Mouse (Mus musculus) heart, postnatal 10 days (tissue): ENCODE measurements around the gene Gcsh. TPM values are rescaled to one million over a fixed set of nuclear protein-coding genes. Genes with fewer than 3 reads are reported as not detected.

Experiments used
- DNase-seq, 2 experiments: peaks; one replicate each; pipeline ENCODE4 v3.0.0; 2021
- intact Hi-C: fragments of 180-260 bp; cut with DNase I; formaldehyde crosslinking; loops from one replicate; pipeline ENCODE4 v1.15.1; 2025
- total RNA-seq, 2 experiments: library from RNA; stranded (reverse); gene quantifications; 2 replicates each; pipeline ENCODE4 v1.2.3; 2021

Gcsh gene
- 10 to 100 TPM; 37.2 to 39.5 TPM for total RNA-seq

GRCm38 (mm10) chr8:116993095-116993867 is at the start of gene Gcsh:
TSS of gene Gcsh (minus strand) at chr8:116993537.
- peak; percentile 99 for DNase-seq
- intact Hi-C loops = no loop called here

DNA sequence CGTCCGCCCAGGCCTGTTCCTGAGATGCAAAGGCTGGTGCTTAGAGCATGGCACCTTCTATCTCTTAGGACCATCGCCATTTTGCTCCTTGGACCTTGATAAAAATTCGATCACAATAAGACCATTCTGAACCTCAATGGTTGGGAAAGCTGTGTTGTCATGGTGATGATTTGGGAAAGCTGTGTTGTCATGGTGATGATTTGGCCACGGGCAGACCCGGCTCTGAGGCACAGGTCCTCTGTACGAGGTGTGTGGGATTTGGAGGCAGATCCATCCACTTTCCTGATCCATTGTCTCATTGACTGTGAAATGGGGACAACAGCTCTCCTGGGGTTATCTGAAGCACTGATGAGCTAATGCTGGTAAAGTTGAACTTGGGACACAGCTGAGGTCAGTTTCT is 46.5 kb upstream of the Gcsh start:
- intact Hi-C loops = no loop called here
- DNase-seq = no peak

DNA sequence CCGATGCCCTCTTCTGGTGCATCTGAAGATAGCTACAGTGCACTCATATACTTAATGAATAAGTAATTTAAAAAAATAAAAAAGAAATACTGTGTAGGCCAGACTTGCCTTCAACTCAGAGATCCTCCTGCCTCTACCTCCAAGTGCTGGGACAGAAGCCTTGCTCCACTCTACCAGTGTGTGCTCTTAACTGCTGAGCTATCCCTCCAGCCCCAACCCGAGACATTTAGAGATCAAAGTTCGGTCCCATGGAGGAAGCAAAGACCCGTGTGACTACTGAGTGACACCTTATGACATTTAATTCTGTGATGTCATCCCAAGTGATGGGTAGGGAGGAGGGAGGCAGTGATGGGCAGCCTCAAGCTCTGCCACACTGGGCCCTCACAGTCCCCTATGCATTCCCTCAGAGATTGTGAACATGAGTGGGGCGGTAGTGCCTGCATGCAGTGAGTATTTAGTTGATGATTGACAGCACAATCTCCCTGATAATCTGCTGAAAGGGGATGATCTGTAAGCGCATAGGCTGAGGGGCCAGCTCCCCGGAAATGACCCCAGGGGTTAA is 44.1 kb upstream of the Gcsh start:
- intact Hi-C loops = no loop called here
- no peak for DNase-seq

- intact Hi-C loops = no loop called here
- DNase-seq = no peak
Measured at GRCm38 (mm10) chr8:117033393-117033792, 40.1 kb upstream of the Gcsh start.

- intact Hi-C loops = no loop called here
- no peak for DNase-seq
Measured at GRCm38 (mm10) chr8:117032609-117033008, 39.3 kb upstream of the Gcsh start.

DNA sequence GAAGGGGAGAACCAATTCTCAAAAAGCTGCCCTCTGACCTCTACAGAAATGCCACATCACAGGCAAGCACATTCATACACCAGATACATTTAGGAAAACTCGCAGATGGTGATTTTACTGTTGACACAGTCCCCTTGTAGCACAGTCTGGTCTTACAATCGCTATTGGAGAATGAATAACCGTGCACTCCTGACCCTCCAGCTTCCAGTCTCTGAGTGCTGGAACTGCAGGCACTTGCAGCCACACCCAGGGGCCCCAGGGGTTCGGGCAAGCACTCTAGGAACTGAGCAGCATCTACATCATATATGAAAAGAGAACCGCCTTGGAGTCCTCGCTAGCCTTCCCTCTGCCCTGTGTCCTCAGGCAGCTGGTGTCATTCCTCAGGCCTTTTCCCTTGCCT is 38.1 kb upstream of the Gcsh start:
- intact Hi-C loops = no loop called here
- DNase-seq = no peak

DNA sequence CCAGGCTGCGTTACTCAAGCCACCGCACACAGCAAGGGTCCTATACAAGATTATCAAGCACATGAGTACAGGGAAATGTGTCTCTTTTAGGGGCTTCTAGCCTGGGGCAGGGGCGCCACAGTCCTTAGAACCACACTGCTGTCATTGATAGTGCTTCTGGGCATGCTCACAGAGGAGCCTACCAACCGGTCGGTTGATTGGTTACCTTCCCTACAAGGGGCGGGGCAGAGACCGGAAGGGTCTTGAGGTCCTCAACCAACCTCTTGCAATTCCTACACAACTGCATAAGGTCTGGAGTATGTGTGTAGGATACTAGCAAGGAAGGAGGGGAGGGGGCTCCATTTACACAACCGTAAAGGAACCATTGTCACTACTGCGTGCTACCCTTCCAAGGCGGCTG is 35.3 kb upstream of the Gcsh start:
- intact Hi-C loops = no loop called here
- no peak for DNase-seq

GRCm38 (mm10) chr8:117027601-117028000 is 34.3 kb upstream of the Gcsh start:
- intact Hi-C loops = no loop called here
- no peak for DNase-seq

DNA sequence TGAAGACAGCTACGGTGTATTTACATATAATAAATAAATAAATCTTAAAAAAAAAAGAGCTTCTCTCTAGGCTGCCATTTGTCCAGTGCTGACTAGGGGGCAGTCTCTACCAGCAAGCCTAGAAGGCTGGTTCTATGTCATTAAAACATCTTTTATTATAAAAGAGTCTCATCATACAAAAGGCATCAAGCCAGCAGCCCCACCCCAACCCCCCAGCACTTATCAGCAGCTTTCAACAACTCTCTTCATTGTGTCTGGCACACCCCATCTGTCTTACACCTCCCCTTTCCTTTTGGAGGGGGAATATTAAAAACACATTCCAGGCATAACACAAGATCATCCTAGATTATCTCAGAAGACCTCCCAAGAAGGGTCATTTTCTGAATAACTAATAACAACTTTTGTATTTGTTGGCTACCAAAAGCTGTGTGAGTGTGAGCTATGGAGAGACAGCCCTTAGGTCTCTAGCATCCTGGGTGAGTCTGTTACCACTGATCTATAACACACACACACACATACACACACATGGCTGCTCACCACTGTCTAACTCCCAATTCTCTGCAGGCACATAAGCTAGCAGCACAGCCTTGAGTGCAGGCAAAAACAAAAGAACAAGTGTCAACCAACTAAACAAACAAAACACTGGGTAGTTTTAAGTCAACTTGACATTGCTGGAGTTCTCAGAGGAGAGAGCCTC is 29.1 kb upstream of the Gcsh start:
- intact Hi-C loops = no loop called here
- DNase-seq = peak; percentile 6 to 23

DNA sequence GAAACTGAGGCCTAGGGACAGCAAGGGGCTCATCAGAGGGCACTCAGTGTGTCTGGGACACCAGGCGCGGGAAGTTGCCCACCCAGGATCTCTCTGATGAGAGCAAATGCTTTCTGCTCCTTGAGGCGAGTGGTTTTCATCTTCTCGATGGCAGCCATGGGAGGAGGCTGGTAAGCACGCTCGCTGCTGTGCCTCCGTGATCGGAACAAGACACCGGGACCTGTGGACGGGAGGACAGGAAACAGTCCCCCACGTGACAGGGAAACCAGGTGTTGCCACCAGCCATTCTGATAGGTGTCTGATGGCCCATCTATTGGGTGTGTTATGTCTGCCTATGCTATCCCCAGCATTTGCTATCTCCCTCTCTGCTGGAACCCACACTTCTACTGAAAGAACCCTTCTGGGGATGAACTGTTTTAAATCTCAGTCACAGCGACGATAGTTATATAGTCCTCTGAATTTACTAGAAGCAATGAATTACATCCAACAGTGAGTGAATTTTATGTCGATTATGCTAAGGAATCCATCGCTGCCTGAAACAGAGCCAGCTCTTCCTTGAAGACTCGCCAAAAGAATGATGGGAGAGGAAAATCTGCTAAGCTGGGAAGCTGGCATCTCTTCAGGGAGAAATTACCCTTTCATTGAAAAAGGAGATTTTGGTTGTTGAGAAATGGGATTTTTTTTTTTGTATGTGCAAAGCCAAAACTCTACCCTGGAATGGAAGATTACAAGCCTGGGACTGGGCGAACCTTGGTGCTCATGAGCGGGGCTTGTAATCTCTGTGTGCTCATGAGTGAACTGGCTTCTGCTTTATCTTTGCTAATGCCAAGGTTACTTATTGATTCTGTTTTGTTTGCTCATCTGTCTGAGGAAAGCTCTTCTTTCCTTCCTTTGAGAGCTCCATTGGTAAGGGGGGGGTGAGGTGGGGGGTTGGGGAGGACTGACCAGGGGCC is 26.3 kb upstream of the Gcsh start:
- intact Hi-C loops = no loop called here
- DNase-seq = no peak

DNA sequence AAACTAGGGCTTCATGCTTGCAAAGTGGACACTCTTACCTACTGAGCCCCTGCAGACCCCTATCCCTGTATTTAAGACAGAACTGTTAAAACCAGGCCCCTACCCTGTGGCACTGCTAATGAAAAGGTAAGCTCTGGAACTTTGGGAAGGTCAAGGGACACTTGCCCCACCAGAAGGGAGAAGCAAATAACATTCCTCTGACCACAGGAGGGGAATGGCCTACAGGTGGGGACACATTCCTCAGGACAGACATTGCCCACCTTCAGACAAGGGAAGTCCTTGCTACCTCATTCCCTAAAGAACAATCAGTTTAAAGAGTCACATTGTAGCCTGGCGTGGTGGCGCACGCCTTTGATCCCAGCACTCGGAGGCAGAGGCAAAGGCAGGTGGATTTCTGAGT is 24.6 kb upstream of the Gcsh start:
- no peak for DNase-seq
- intact Hi-C loops = loop anchor here (2.0 kb wide), 1 partner anchor 77 kb away; the partner anchor contains the start of gene Bco1

DNA sequence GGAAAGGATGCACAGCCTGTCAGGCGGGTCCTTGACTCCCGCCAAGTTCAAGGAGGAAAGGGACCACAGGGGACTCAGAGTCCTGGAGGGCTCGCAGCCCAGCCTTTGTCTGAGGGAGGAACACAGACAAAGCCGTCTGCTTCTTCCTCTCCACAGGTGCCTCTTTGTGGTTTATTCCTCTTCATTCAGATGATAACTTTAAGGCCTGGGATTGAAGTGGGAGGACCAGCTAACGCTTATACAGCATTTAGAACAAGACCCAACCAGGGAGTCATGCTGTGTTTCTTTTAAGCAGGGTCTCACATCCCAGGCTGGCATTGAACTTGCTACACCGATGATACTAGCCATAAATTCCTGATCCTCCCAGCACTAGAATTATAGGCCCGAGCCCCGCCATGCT is 23.7 kb upstream of the Gcsh start:
- intact Hi-C loops = loop anchor here (2.0 kb wide), 1 partner anchor 78 kb away; the partner anchor contains the start of gene Bco1
- no peak for DNase-seq

GRCm38 (mm10) chr8:117015670-117016069 is 22.3 kb upstream of the Gcsh start:
- intact Hi-C loops = loop anchor here (2.0 kb wide), 1 partner anchor 79 kb away; the partner anchor contains the start of gene Bco1
- DNase-seq = no peak

DNA sequence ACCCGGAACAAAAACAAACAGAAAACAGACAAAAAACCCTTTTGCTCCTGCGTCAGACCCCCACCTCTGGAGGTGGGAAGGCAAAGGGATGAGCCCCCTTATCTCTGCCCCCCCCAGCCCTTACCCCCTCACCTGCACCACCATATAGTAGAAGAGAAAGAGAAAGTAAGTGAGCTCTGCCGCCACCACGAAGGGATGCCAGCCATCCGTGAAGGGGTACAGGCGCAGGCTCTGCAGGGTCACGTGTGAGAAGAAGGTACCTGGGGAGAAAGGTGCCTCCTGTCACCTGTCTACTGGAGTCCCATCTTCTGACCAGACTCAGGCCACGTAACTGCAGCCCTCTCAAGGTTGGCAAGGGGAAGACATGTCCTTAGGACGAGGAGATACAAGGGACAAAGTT is 18.0 kb upstream of the Gcsh start:
- no peak for DNase-seq
- intact Hi-C loops = no loop called here

GRCm38 (mm10) chr8:116994016-116994716 is 829 bp upstream of the Gcsh start:
- no peak for DNase-seq
- intact Hi-C loops = no loop called here

DNA sequence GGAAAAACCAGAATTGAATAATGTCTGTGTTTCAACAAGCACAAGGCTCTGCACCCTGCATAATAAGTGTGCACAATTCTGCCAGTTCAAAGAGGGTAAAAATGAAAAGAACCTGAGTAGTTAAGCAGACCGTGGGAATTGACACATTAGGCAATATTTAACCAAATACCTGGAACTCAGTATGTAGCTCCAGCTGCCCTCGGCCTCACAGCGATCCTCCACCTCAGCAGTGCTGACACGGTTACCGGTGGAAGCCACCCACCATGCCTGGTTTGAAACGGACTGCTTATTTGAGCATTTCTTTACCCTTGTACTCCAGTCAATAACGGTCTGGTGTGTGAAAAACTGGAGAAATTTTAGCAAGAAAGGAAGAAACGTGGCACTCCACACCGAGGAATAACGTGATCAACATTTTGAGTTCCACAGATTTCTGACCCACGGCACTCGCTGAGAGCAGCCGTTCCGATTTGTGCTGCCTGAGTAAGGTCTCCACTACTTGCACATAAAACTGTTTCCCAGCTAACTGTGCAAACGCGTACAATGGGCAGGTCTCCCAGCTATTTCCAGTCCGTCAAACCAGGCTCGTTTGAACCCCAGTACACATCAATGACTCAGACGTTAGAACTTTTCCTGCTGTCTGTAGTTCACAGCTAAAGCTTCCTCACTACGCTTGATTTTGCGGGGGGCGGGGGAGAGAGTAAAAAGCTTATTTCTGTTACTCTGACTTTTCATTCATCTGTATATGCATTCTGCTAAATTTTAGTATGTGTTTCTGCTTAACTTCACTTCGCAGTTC is 963 bp downstream of the Gcsh start:
- intact Hi-C loops = no loop called here
- DNase-seq = peak; percentile 18 to 33

- intact Hi-C loops = no loop called here
- DNase-seq = no peak
Measured at GRCm38 (mm10) chr8:116991241-116991640, 2.1 kb downstream of the Gcsh start.

GRCm38 (mm10) chr8:116989842-116990241 is 3.5 kb downstream of the Gcsh start:
- intact Hi-C loops = no loop called here
- DNase-seq = no peak

DNA sequence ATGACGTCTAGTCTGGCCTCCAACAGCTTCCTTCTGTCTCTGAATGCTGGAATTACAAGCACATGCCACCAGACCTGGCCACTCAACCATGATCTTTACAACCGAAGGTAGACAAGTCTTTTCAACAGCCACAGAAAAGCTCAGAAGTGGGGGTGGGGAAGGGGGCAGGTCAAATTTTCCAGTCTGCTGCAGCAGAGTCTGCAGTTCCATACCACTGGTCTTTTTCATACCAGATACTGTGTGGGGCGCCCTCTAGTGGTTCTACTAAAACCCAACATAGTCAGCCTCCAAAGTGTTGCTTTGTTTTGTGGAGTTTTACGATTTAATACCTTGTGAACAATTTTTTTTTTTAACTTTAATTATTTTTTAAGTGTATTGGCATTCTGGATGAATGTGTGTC is 13.2 kb downstream of the Gcsh start:
- intact Hi-C loops = no loop called here
- peak; percentile 63 to 84 for DNase-seq
